Mouse (Mus musculus) olfactory bulb, adult 2 months (tissue): ENCODE data around the gene Gm49393.

Source experiments
- CTCF ChIP-seq: fragments of 200-500 bp; IDR thresholded peaks from 2 replicates; pipeline ENCODE4 v1.5.1; 2012; ENCODE audit warnings: low read depth, mild to moderate bottlenecking, low read length, moderate library complexity; ENCODE audit not compliant: insufficient read depth
- POLR2A ChIP-seq: fragments of 200-500 bp; IDR thresholded peaks from 2 replicates; pipeline ENCODE4 v1.6.1; 2012; ENCODE audit warnings: mild to moderate bottlenecking, low read depth, low read length, moderate library complexity; ENCODE audit not compliant: insufficient read depth

DNA sequence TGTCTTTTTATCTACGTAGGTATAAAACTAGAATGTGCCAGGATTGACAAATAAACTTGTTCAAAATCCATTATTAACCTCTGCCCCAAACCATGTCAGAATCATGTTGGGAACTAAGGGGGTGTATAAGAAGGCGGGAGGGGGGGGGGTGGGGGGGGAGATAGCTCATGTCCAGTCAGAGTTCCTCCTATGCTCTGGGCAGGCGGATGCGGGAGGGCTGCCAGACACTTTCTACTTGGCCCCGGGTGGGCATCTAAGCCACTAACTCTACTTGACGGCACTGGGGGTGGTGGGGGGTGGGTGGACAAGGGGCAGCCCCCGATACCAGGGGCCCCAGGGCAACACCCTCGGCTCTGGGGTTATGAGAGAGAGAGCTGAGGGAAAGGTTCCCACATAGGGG, 92.2 kb downstream of the Gm49393 start:
- no peak for TF ChIP-seq CTCF
- no peak for TF ChIP-seq POLR2A
